Mouse (Mus musculus): ENCODE results near the gene Lig1.

DNA sequence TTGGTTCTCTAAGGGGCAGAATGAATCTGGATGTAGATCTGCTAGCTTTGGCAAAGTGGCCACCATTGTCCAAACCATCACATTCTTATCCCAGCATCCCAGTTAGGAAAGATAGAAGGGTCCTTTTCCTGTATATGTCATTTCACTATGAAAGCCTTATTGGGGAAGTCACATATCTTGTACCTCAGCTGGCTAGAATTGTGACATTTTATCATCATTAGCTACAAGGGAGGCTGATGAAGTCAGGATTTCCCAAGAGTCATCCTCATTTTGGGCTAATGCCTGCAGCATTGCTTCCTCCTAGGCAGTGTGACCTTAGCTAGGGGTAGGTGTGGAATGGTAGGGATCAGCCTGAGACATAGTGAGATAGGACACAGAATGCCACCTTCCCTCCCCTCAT, 26.3 kb downstream of the Lig1 start:
- TF ChIP-seq CTCF (IDR thresholded peaks at IDR 0.05; ENCODE audit: low read depth, low read length) (no peak), POLR2A (IDR thresholded peaks at IDR 0.05; ENCODE audit: borderline replicate concordance, low read depth, low read length) (no peak)

All from bone marrow macrophage, adult 2 months (primary cell).